Mouse (Mus musculus): ENCODE results near the gene Dse. TPM values are rescaled to one million over a fixed set of nuclear protein-coding genes. Genes with fewer than 3 reads are reported as not detected.

Gene Dse
- polyA plus RNA-seq, 1 experiment = 51.4 TPM

DNA sequence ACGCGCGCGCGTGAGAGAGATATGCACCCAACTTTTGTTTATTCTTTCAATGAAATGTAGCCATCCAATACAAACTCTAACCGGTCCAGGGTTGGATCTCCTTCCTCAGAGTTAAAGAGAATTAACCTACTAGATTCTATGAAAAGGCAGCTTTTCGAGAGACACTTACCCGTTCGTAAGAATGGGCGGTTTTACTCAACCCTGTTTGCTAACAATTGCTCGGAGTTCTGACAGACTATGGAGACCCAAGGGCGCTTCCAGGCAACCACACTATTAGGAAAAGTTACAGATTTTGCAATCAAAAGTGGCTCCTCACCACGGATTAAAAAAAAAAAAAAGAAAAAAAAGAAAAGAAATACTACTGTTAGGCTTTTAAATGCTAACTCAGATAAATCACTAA, 516 bp upstream of the Dse start:
- peaks cover 8% of the 10 kb centered on the region for H3K36me3 ChIP-seq (ENCODE audit: control insufficient read depth, insufficient read depth, low read length, poor library complexity, severe bottlenecking)
- H3K4me3 ChIP-seq (ENCODE audit: low read depth, low read length) = peak overlapping the region; percentile 65
- H3K9me3 ChIP-seq (replicated peaks; ENCODE audit: control insufficient read depth, insufficient read depth, low read length, poor library complexity, severe bottlenecking) = no peaks in the 10 kb centered on the region
- no peaks in the 10 kb centered on the region for H3K4me1 ChIP-seq (ENCODE audit: control insufficient read depth, insufficient read depth, low read length)
- H3K27me3 ChIP-seq (ENCODE audit: control insufficient read depth, insufficient read depth, low read length, poor library complexity, severe bottlenecking) = no peaks in the 10 kb centered on the region
- H3K27ac ChIP-seq (ENCODE audit: insufficient read depth, low read length) = peak overlapping the region; percentile 99
- no peak for TF ChIP-seq CTCF (IDR thresholded peaks at IDR 0.05; ENCODE audit: low read depth, low read length)
- TF ChIP-seq EP300 (IDR thresholded peaks at IDR 0.05; ENCODE audit: insufficient read depth, low read depth, low read length) = no peak
- TF ChIP-seq POLR2A (IDR thresholded peaks at IDR 0.05; ENCODE audit: insufficient read depth, low read length) = no peak
- peak overlapping the region; percentile 72 for H3K9ac ChIP-seq (ENCODE audit: low read depth, poor library complexity, severe bottlenecking)

DNA sequence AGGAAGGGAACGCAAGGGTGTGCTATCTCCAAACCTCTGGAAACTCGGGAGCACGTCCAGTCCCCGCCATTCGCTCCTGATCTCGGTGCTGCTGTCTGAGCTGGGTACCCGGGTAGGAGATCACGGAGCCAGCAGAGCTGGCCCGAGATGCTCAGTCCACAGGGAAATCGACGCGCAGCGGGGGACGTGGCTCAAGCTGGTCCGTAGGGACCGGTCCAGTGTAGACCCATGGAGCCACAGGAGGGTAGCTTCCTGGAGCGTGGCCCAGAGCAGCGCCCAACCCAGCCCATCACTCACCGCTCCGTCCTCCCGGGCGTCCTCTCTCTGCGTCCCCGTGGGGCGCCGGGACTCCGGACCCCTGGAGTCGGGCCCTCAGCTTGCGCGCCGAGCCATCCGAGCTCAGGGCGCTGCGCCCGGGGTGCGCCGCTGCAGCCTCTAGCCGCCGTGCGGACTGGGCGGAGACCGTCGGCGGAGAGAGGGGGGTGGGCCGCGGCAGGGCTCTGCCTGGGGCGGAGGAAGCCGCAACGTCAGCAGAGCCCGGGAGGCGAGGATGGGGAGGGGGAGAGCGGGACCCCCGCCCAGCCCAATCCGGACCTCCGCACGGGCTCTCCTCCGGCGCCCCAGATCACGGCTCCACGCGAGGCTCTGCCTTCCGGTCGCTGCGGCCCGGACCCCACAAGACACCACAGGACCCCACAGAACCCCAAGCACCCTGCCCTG, 572 bp downstream of the Dse start:
- Histone ChIP-seq H3K27me3 (ENCODE audit: control insufficient read depth, insufficient read depth, low read length, poor library complexity, severe bottlenecking) (no peaks in the 10 kb centered on the region), H3K4me1 (ENCODE audit: control insufficient read depth, insufficient read depth, low read length) (no peaks in the 10 kb centered on the region), H3K27ac (ENCODE audit: insufficient read depth, low read length) (peak overlapping the region; percentile 99), H3K4me3 (ENCODE audit: low read depth, low read length) (peak overlapping the region; percentile 65), H3K9ac (ENCODE audit: low read depth, poor library complexity, severe bottlenecking) (peak overlapping the region; percentile 72), H3K36me3 (ENCODE audit: control insufficient read depth, insufficient read depth, low read length, poor library complexity, severe bottlenecking) (peaks cover 10% of the 10 kb centered on the region), H3K9me3 (replicated peaks; ENCODE audit: control insufficient read depth, insufficient read depth, low read length, poor library complexity, severe bottlenecking) (no peaks in the 10 kb centered on the region)
- TF ChIP-seq POLR2A (IDR thresholded peaks at IDR 0.05; ENCODE audit: insufficient read depth, low read length) (no peak), CTCF (IDR thresholded peaks at IDR 0.05; ENCODE audit: low read depth, low read length) (peak; percentile 44), EP300 (IDR thresholded peaks at IDR 0.05; ENCODE audit: insufficient read depth, low read depth, low read length) (peak; percentile 61; the same call in 1 of the 2 replicates)

DNA sequence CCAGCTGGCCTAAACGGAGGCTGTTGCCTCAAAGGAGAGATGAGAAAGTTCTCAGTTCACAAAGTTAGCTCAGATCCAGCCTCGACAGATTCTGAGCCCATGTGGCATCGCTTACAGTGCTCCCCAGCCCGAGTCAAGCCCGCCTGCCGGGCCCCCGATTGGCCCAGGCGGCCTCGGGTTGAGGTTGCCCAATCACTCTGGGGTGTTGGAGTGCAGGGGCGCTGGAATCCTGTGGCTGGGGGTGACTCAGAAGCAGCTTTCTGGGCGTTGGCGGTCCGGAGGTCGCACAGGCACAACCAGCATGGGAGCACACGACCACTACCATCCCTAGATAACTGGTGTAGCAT, 1.1 kb downstream of the Dse start:
- TF ChIP-seq EP300 (IDR thresholded peaks at IDR 0.05; ENCODE audit: insufficient read depth, low read depth, low read length) = no peak
- no peak for TF ChIP-seq CTCF (IDR thresholded peaks at IDR 0.05; ENCODE audit: low read depth, low read length)
- Histone ChIP-seq H3K27me3 (ENCODE audit: control insufficient read depth, insufficient read depth, low read length, poor library complexity, severe bottlenecking) (no peaks in the 10 kb centered on the region), H3K4me1 (ENCODE audit: control insufficient read depth, insufficient read depth, low read length) (no peaks in the 10 kb centered on the region), H3K9me3 (replicated peaks; ENCODE audit: control insufficient read depth, insufficient read depth, low read length, poor library complexity, severe bottlenecking) (no peaks in the 10 kb centered on the region), H3K27ac (ENCODE audit: insufficient read depth, low read length) (peak overlapping the region; percentile 37; the same call in 1 of the 2 replicates), H3K9ac (ENCODE audit: low read depth, poor library complexity, severe bottlenecking) (peak overlapping the region; percentile 72), H3K36me3 (ENCODE audit: control insufficient read depth, insufficient read depth, low read length, poor library complexity, severe bottlenecking) (peaks cover 10% of the 10 kb centered on the region), H3K4me3 (ENCODE audit: low read depth, low read length) (peak overlapping the region; percentile 65)

DNA sequence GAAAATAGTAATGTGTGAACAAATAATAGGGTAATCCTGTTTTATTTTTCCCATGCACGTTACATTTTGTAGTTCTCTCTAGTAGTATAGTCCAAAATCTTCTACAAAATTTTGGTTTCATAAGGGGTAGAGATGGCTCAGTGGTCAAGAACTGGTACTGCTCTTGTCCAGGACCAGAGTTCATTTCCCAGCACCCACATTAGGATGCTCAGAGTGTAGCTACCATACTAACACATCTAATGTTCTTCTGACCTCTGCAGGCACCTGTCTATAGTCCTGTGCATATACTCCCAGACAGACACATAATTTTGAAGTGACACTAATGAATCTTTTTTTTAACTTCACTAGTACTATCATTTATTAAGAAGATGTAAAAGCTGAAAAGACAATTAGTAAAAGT, 1.7 kb downstream of the Dse start:
- TF ChIP-seq POLR2A (IDR thresholded peaks at IDR 0.05; ENCODE audit: insufficient read depth, low read length) (no peak), CTCF (IDR thresholded peaks at IDR 0.05; ENCODE audit: low read depth, low read length) (no peak), EP300 (IDR thresholded peaks at IDR 0.05; ENCODE audit: insufficient read depth, low read depth, low read length) (no peak)
- Histone ChIP-seq H3K4me3 (ENCODE audit: low read depth, low read length) (no peak overlapping the region), H3K4me1 (ENCODE audit: control insufficient read depth, insufficient read depth, low read length) (no peaks in the 10 kb centered on the region), H3K9ac (ENCODE audit: low read depth, poor library complexity, severe bottlenecking) (peak overlapping the region; percentile 72; the same call in 1 of the 2 replicates), H3K27me3 (ENCODE audit: control insufficient read depth, insufficient read depth, low read length, poor library complexity, severe bottlenecking) (no peaks in the 10 kb centered on the region), H3K27ac (ENCODE audit: insufficient read depth, low read length) (no peak overlapping the region), H3K9me3 (replicated peaks; ENCODE audit: control insufficient read depth, insufficient read depth, low read length, poor library complexity, severe bottlenecking) (peaks cover 2% of the 10 kb centered on the region), H3K36me3 (ENCODE audit: control insufficient read depth, insufficient read depth, low read length, poor library complexity, severe bottlenecking) (peaks cover 10% of the 10 kb centered on the region)

DNA sequence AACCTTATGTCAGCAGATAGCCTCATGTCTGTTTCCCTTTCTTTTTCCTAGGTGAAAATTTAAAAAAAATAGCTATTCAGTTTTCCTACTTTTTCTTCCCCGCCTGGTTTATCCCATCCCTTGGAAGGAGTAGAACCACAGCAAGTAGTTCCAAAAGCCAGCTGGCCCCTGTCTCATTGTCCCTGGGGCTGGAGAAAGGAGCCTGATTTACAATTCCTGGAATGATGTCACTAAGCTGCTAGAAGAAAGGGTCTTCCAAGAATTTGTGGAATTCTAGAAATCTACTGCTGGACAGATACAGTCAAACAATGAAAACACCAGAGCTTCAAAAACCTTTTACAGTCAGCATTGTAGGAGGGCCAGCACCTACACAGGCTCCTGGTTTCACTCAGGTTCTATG, 6.8 kb downstream of the Dse start:
- Histone ChIP-seq H3K36me3 (ENCODE audit: control insufficient read depth, insufficient read depth, low read length, poor library complexity, severe bottlenecking) (peaks cover 14% of the 10 kb centered on the region), H3K9me3 (replicated peaks; ENCODE audit: control insufficient read depth, insufficient read depth, low read length, poor library complexity, severe bottlenecking) (peaks cover 30% of the 10 kb centered on the region), H3K4me3 (ENCODE audit: low read depth, low read length) (no peak overlapping the region), H3K9ac (ENCODE audit: low read depth, poor library complexity, severe bottlenecking) (no peak overlapping the region), H3K4me1 (ENCODE audit: control insufficient read depth, insufficient read depth, low read length) (no peaks in the 10 kb centered on the region), H3K27me3 (ENCODE audit: control insufficient read depth, insufficient read depth, low read length, poor library complexity, severe bottlenecking) (no peaks in the 10 kb centered on the region), H3K27ac (ENCODE audit: insufficient read depth, low read length) (no peak overlapping the region; the same call in 1 of the 2 replicates)
- TF ChIP-seq POLR2A (IDR thresholded peaks at IDR 0.05; ENCODE audit: insufficient read depth, low read length) (no peak), CTCF (IDR thresholded peaks at IDR 0.05; ENCODE audit: low read depth, low read length) (no peak), EP300 (IDR thresholded peaks at IDR 0.05; ENCODE audit: insufficient read depth, low read depth, low read length) (no peak)

DNA sequence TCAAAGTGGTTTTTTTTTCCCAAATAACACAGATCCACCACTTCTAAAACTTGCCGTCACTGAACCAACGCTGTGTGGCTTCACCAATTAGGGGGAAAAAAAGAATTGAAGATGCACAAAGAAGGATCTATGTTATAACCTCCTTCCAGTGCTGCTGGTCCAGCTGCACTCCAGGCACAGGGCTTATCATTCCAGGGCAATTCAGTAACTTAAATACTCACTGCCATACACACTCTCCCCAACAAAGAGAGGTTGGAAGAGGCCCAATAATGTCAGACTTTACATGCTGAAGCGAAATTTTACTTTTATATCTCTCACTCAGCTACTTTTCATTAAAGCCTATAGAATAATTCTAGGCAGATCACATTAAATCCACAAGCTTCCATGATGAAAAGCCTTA, 8.9 kb downstream of the Dse start:
- no peaks in the 10 kb centered on the region for H3K4me1 ChIP-seq (ENCODE audit: control insufficient read depth, insufficient read depth, low read length)
- H3K4me3 ChIP-seq (ENCODE audit: low read depth, low read length) = no peak overlapping the region
- H3K9me3 ChIP-seq (replicated peaks; ENCODE audit: control insufficient read depth, insufficient read depth, low read length, poor library complexity, severe bottlenecking) = peaks cover 30% of the 10 kb centered on the region
- no peak for TF ChIP-seq POLR2A (IDR thresholded peaks at IDR 0.05; ENCODE audit: insufficient read depth, low read length)
- no peak for TF ChIP-seq CTCF (IDR thresholded peaks at IDR 0.05; ENCODE audit: low read depth, low read length)
- H3K27ac ChIP-seq (ENCODE audit: insufficient read depth, low read length) = no peak overlapping the region
- H3K9ac ChIP-seq (ENCODE audit: low read depth, poor library complexity, severe bottlenecking) = no peak overlapping the region
- H3K27me3 ChIP-seq (ENCODE audit: control insufficient read depth, insufficient read depth, low read length, poor library complexity, severe bottlenecking) = no peaks in the 10 kb centered on the region
- H3K36me3 ChIP-seq (ENCODE audit: control insufficient read depth, insufficient read depth, low read length, poor library complexity, severe bottlenecking) = peaks cover 11% of the 10 kb centered on the region

All from ES-Bruce4 (cell line).